Mouse (Mus musculus) layer of hippocampus, adult 9-10 months (tissue): Measurements from ENCODE around the gene Ccdc189.
"Not testable (repeated sequence)": the region's sequence is repeated elsewhere in the genome, so short reads cannot be mapped to it uniquely, and the experiment has no call there.

Source experiments
- DNase-seq: peaks from one replicate; pipeline ENCODE4 v3.0.0; 2022; ENCODE audit warnings: low spot score

Ccdc189 gene

DNA sequence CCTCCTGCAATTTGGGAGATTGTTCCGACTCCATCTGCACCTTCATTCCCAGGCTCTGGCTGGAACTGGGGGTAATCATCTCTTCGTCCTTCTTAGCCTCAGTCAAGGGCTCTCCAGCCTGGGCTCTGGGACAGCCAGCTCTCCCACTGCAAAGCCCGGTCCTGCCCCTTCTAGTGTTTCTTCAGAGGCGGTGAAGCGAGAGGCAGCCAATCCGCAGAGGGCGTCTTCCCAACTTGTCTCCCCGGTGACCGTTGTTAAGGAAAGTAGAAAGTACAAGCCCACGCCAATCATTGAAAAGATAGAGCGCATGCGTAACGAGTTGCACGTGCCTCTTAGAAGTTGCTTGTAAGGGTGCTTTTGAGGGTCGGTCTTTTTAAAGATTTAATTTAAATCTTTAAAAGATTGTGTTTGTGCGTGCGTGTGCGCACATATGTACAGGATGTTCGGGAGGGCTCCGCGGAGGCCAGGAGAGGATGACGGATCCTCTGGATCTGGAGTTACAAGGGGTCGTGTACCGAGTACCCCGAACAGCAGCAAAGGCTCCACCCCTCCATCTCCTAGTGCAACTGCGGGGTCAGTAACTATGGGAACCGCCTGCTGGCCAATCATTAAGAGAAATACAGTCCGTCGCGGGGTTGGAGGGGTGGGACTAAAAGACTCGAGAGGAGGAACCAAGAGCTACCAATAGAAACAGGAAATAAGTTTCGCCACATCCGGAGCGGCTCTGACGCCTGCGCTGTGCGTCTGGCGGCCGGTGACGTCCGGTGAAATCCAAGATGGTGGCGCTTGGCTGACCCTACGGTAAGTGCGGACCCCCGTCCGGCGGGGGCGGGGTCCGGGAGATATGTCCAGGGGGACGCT is at the start of gene Ccdc189, which contains the start of gene Rnf40:
TSS of gene Ccdc189 (minus strand) at position 585 of the 861 bp plus-strand sequence.
TSS of gene Rnf40 (plus strand) at position 757 of the 861 bp plus-strand sequence.
- DNase-seq: peak; percentile 95

DNA sequence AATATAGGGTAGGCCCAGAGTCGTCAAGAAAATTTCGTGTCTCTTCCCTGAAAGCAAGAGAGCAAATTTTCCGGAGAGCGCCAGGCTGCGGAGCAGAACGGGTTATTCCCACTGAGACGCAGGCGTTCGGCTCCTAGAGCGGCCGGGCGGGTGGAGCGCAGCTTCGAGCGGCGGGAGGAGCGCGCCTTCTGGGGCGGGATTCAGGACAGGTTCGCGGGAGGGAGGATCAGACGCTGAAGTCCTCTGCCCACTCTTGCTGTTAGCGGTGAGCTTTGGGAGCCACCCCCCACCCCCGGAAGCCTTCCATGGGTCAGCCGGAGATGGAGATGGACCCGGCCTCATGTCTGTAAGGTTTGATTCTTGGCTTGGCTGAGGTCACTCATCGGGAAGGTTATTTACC is 48.6 kb upstream of the Ccdc189 start:
- no peak for DNase-seq

- no peak for DNase-seq
Measured at GRCm38 (mm10) chr7:127631416-127631815, 43.0 kb upstream of the Ccdc189 start.

DNA sequence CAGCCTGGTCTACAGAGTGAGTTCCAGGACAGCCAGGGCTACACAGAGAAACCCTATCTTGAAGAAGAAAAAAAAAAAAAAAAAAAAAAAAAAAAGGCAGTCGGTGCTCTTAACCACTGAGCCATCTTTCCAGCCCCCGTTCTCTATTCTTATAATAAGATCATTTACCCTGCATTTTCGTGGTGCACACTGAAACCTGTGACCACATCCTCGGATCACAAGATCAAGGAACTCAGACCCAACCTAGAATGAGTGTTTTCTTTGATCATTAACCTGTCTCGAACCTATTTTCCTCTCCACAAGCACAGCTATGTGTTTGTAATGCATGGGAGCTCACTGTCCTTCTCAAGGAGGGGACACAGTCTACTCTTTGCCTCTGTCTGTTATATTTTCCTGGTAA is 40.3 kb upstream of the Ccdc189 start:
- DNase-seq: no peak

- no peak for DNase-seq
Measured at GRCm38 (mm10) chr7:127626471-127626870, 38.1 kb upstream of the Ccdc189 start.

DNA sequence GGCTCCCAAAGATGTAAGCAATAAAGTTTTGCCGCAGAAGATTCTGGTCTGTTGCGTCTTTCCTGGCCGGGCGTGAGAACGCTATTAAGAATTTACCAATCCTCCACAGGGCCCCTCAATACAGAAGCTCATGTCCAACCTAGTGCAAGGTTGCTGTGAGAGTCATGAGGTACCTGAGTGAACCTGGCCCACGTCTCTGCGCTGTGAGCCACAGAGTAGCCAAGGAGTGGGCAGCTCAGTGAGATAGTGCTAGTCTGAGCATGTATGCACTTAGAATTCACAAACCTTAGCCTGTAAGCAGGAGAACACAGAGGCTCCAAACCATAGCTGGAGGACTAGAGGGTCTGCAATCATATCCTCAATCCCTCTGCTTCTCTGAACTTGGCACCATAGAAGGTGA is 37.6 kb upstream of the Ccdc189 start:
- DNase-seq: no peak

GRCm38 (mm10) chr7:127618402-127618801 is 30.0 kb upstream of the Ccdc189 start:
- not testable (repeated sequence) for DNase-seq

DNA sequence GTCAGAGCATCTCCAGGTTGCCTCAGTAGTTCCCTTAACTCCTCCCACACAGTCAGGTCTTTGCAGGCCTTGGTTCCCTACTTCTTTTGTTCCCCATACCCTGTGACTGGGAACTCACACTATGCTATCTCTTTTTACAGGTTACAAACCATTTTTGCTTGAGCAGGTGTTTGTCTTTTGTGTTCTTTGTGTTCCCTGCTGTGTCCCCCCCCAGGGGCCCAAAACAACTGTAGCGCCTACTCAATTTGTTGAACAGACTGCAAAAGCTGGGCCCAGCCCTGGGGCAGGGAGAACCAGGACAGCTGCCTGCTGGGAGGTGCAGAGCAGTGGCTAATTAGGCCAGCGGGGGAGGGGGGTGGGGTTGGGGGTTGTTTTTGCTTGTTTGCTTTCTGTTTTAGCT is 29.6 kb upstream of the Ccdc189 start:
- DNase-seq: no peak

DNA sequence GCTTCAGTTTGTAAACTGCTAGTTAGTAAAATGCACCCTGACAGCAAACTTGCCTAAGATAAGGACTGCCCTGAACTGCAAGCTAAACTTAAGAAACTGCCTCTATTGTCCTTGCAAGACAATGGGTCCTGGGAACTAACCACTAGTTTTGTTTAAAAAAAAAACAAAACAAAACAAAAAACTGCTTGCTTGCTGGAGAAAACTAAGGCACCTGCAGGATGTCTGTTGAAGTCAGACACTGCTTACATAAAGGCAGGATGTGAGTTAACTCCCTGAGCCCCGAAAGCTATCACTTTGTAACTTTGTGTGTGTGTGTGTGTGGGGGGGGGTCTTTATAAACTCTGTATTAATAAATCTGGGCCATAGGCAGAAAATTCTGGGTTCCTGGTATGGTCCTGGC is 28.5 kb upstream of the Ccdc189 start:
- DNase-seq: no peak

DNA sequence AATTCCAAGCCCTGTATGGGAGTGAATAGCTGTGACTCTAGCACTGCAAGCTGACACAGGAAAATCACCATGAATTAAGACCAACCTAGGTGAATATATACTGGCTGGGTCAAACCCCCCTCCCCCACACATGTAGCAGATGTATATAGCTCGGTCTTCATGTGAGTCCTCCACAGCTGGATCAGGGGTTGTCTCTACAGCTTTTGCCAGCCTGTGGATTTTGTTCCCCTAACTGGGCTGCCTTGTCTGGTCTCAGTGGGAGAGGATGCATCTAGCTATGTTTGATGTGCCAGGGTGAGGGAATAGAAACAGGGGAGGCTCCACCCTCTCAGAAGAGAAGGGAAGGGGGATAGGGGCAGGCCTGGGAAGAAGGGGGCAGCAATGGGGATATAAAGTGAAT is 27.9 kb upstream of the Ccdc189 start:
- DNase-seq: no peak

DNA sequence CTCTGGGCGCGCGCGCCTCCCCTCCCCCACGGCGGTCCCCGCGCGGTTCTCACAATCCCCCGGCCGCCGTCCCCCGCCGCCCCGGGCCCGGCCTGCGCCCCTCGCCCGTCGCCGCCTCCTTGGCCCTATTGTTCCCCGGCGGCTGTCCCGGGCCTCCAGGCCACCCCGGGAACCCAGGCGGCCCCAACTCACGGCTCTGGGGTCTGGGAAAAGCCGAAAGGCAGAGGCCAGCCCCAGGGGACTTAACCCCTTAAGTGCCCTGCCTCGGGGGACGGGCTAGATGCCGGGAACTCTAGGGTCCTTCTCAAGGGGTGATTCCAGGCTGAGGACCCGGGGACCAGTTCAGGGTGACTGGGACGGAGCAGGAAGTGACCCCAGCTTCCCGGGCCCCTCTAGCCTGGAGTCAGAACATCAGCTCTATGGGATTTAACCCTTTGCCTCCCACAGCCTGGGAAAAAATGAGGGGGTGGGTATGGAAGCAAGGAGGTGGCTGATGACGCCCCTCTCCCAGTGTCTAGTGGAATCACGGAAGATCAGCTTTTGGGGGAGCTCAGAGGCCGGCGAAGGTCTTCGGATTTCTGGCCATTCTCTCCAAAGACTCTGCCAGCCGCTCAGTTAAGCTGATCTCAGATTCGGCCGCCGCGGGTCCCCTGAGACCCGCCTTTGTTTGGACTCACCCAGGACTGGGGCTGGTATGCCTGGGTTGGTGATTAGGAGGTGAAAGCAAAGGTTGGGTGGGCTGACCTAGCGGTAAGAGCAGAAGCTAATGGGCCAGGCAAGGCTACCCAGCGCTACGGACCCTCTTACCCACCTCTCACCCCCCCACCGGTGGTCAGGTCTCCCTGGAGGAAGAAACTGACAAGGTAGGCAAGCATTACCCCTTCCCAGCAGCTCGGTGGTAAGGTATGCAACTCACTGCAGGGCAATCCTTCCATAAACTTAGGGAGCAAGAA is 26.8 kb upstream of the Ccdc189 start, which contains the start of gene Zfp629:
TSS of gene Zfp629 (minus strand) at position 907 of the 953 bp plus-strand sequence.
- peak; percentile 31 for DNase-seq

- DNase-seq: no peak
Measured at GRCm38 (mm10) chr7:127614511-127614890, 26.1 kb upstream of the Ccdc189 start.

- no peak for DNase-seq
Measured at GRCm38 (mm10) chr7:127614091-127614490, 25.7 kb upstream of the Ccdc189 start.

DNA sequence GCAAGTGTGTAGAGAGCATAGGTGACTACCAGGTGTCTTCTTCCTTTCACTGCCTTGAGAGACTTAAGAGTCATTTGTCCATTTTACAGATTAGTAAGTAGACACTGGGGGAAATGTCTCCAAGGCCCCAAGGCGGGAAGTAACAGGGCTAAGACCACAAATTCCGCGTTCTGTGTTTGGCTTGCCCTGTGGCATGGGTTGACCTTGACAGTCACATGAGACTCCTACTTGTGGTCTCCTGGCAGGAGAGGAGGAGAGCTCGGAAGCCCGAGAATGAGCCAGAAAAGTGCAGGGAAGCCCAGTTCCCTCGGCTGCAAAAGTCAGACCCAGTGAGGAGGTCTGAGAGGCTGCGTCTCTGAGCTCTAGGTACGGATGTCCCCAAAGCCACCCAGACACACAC is 25.1 kb upstream of the Ccdc189 start:
- DNase-seq: no peak

GRCm38 (mm10) chr7:127611561-127611960 is 23.2 kb upstream of the Ccdc189 start:
- no peak for DNase-seq

- no peak for DNase-seq
Measured at GRCm38 (mm10) chr7:127611011-127611410, 22.6 kb upstream of the Ccdc189 start.

GRCm38 (mm10) chr7:127607150-127607549 is 18.8 kb upstream of the Ccdc189 start:
- no peak for DNase-seq

- DNase-seq: no peak
Measured at GRCm38 (mm10) chr7:127604256-127604655, 15.9 kb upstream of the Ccdc189 start.

- DNase-seq: no peak
Measured at GRCm38 (mm10) chr7:127602903-127603302, 14.5 kb upstream of the Ccdc189 start.

DNA sequence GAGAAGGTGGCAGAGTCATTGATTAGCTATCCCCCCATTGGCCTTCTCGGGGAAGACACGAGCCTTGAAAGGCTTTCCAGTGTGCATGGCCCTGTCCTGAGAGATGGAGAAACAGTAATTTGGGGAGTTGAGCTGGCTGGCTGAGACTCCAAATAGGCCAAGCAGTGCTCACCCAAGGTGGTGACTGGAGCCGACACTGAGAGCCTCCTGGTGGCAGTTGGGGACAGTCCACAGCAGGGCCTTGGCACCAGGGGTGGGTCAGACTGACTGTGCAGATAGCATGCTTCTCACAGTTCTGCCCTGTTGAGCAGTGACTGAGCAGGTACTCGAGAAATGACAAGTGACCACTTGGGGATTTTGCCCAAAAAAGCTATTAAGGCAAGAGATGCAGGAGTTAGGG is 13.3 kb upstream of the Ccdc189 start:
- no peak for DNase-seq

GRCm38 (mm10) chr7:127600612-127601011 is 12.2 kb upstream of the Ccdc189 start:
- DNase-seq: no peak

DNA sequence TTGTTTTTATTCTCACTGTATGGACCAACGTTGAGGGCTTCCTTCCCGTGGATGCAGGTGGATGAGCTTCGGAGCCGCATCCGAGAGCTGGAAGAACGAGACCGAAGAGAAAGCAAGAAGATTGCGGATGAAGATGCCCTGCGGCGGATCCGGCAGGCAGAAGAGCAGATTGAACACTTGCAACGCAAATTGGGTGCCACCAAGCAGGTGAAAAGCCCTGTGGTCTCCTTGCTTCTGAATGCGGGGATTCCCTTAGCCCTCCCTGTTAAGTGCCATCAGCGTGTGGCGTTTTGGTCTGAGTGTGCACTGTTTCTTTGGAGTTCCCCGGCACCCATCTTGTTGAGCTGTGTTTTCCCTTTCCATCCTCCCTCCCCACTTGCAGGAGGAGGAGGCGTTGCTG is 8.4 kb upstream of the Ccdc189 start:
- DNase-seq: no peak

DNA sequence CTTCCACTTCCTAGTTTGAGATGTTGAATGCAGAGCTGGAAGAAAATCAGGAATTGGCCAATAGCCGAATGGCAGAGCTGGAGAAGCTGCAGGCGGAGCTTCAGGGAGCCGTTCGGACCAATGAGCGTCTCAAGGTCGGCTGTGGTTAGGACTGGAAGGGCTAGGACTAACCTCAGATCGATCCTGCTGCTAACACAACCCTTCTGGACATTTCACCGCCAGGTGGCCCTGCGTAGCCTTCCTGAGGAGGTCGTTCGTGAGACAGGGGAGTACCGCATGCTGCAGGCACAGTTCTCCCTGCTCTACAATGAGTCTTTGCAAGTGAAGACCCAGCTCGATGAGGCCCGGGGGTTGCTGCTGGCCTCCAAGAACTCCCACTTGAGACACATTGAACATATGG is 4.2 kb upstream of the Ccdc189 start:
- no peak for DNase-seq
